Mouse (Mus musculus) hindbrain, embryonic 14.5 days (tissue): ENCODE data around the gene Bpifa2. TPM values are rescaled to one million over a fixed set of nuclear protein-coding genes. Genes with fewer than 3 reads are reported as not detected.

Experiments used
- ATAC-seq: fragments of 200-750 bp; cut with Nextera tagmentation; 2 replicates; pipeline ENCODE4 v1.8.0; 2017; ENCODE audit warnings: moderate number of reproducible peaks, mild to moderate bottlenecking, moderate TSS enrichment, moderate library complexity; ENCODE audit not compliant: low FRiP score
- DNase-seq: peaks from one replicate; pipeline ENCODE4 v3.0.0-alpha.2; 2015; ENCODE audit warnings: low spot score
- H3K27ac ChIP-seq: fragments of 300-500 bp; sonication (generic); 2 replicates; pipeline ENCODE4 v1.5.1; 2014; ENCODE audit warnings: mild to moderate bottlenecking, moderate library complexity
- H3K27me3 ChIP-seq: fragments of 300-500 bp; sonication (generic); 2 replicates; pipeline ENCODE4 v1.6.1; 2014; ENCODE audit warnings: mild to moderate bottlenecking, low read length, mixed read lengths; ENCODE audit not compliant: control insufficient read depth, insufficient read depth
- H3K36me3 ChIP-seq: fragments of 300-500 bp; sonication (generic); replicated peaks from 2 replicates; pipeline ENCODE4 v1.6.1; 2014; ENCODE audit not compliant: control insufficient read depth, insufficient read depth
- H3K4me1 ChIP-seq: fragments of 300-500 bp; sonication (generic); replicated peaks from 2 replicates; pipeline ENCODE4 v1.6.1; 2014; ENCODE audit warnings: antibody characterized with exemption, low read length, mixed read lengths; ENCODE audit not compliant: control insufficient read depth, insufficient read depth
- H3K4me2 ChIP-seq: fragments of 300-500 bp; sonication (generic); replicated peaks from 2 replicates; pipeline ENCODE4 v1.6.1; 2014; ENCODE audit warnings: mild to moderate bottlenecking, moderate library complexity
- H3K4me3 ChIP-seq: fragments of 300-500 bp; sonication (generic); replicated peaks from 2 replicates; pipeline ENCODE4 v1.5.1; 2014; ENCODE audit warnings: mild to moderate bottlenecking, low read length
- H3K9ac ChIP-seq: fragments of 300-500 bp; sonication (generic); 2 replicates; pipeline ENCODE4 v1.6.1; 2014
- H3K9me3 ChIP-seq: fragments of 300-500 bp; sonication (generic); 2 replicates; pipeline ENCODE4 v1.6.1; 2016; ENCODE audit warnings: low read length; ENCODE audit not compliant: control insufficient read depth
- WGBS: fragments of 180-500 bp; shearing (Covaris S2); extraction: QIAGEN DNeasy Blood & Tissue Kit; methylation state at CpG from one replicate; pipeline ENCODE4 v1.1.7; 2014; 5-methylcytosine and 5-hydroxymethylcytosine counted together
- polyA plus RNA-seq: library from polyadenylated mRNA; unstranded; fragments of >200 nt; fragmentation: Nextera tagmentation; extraction: Ambion mirVana; gene quantifications from 2 replicates; pipeline ENCODE4 v1.2.1, GENCODE M21; 2014

The Bpifa2 gene
- not detected in 2 replicates for polyA plus RNA-seq

- no peaks in the 10 kb centered on the region for H3K27me3 ChIP-seq
- no peaks in the 10 kb centered on the region for H3K36me3 ChIP-seq
- H3K9ac ChIP-seq = no peak within 1 kb of the TSS
- no peaks in the 10 kb centered on the region for H3K9me3 ChIP-seq
- WGBS = 89% methylated on average over 3 of the region's 3 CpGs
- H3K4me3 ChIP-seq = no peak within 1 kb of the TSS
- no peaks in the 10 kb centered on the region for H3K4me1 ChIP-seq
- no peak within 1 kb of the TSS for H3K4me2 ChIP-seq
- ATAC-seq (no peak), DNase-seq (no peak)
- H3K27ac ChIP-seq = no peak within 1 kb of the TSS
Measured at GRCm38 (mm10) chr2:154007965-154008364, at the start of gene Bpifa2. Gene Bpifa2, plus strand, starts transcription at chr2:154008265.

DNA sequence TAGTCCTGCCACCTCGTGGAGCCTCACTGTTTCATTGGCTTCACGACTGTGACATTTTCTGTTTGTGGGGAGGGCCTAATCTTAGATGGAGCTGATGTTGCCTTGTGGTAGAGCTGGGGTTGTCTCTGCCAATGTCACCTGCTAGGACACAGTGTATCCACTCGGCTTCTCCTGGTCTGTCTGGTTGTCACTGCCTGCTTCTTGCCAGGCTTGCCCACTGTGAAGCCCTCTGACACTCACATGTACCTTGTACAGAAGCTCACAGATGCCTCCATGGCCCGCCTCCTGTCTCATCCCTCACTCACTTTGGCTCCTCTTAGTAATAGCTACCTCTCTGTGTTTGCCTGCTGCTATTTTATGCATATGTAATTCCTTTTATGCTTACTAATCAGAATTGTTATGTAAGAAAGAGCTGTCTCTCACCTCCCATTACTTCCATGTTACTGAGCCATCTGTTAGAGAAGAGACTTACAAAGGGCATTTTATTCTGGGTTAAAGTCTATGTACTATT is 45.2 kb upstream of the Bpifa2 start:
- WGBS = 80% methylated on average over 4 of the region's 4 CpGs

GRCm38 (mm10) chr2:153963334-153963733 is 44.7 kb upstream of the Bpifa2 start:
- Histone ChIP-seq H3K9ac (no peak overlapping the region), H3K27me3 (no peaks in the 10 kb centered on the region), H3K27ac (no peak overlapping the region), H3K4me2 (no peak overlapping the region), H3K4me1 (no peaks in the 10 kb centered on the region), H3K4me3 (no peak overlapping the region), H3K36me3 (no peaks in the 10 kb centered on the region), H3K9me3 (no peaks in the 10 kb centered on the region)
- ATAC-seq (no peak), DNase-seq (no peak)
- 100% methylated on average over 1 of the region's 1 CpGs for WGBS

More for the DNA sequence above, 45.2 kb upstream of the Bpifa2 start:
- Histone ChIP-seq H3K27me3 (no peaks in the 10 kb centered on the region), H3K9me3 (no peaks in the 10 kb centered on the region), H3K4me1 (no peaks in the 10 kb centered on the region), H3K9ac (no peak overlapping the region), H3K4me3 (no peak overlapping the region), H3K4me2 (no peak overlapping the region), H3K27ac (no peak overlapping the region), H3K36me3 (no peaks in the 10 kb centered on the region)
- no peak for DNase-seq
- ATAC-seq = no peak

- no peak overlapping the region for H3K4me3 ChIP-seq
- H3K4me1 ChIP-seq = no peaks in the 10 kb centered on the region
- H3K4me2 ChIP-seq = no peak overlapping the region
Measured at GRCm38 (mm10) chr2:153970221-153970620, 37.8 kb upstream of the Bpifa2 start.

DNA sequence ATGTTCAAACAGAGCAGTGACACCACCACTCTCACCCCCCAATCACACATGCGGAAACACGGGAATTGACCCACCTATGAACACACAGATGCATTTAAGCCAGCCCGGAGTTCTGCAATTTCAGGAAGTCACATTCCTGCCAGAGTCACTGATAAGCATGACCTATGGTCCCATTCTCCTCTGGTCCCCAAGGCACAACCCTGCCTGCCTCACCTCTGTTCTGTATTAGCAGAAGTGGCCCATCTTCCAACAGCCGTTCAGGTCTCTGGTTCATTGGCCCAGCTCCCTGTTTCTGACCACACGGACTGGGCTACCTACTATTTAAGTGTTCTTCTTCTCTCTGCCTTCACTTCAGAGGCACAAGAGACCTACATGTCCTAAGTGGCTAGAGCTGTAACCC is 33.5 kb upstream of the Bpifa2 start, which contains the start of gene Bpifa6:
Gene Bpifa6 (plus strand): TSS at position 364 of the 400 bp plus-strand sequence.
- no peaks in the 10 kb centered on the region for H3K9me3 ChIP-seq
- no peak within 1 kb of the TSS for H3K27ac ChIP-seq
- no peak within 1 kb of the TSS for H3K4me3 ChIP-seq
- no peaks in the 10 kb centered on the region for H3K4me1 ChIP-seq
- DNase-seq = no peak
- H3K36me3 ChIP-seq = no peaks in the 10 kb centered on the region
- no peak for ATAC-seq
- 91% methylated on average over 5 of the region's 5 CpGs for WGBS
- no peak within 1 kb of the TSS for H3K9ac ChIP-seq
- no peak within 1 kb of the TSS for H3K4me2 ChIP-seq
- H3K27me3 ChIP-seq = no peaks in the 10 kb centered on the region

More at GRCm38 (mm10) chr2:153970221-153970620, 37.8 kb upstream of the Bpifa2 start:
- no peak for ATAC-seq
- no peak for DNase-seq
- 64% methylated on average over 5 of the region's 5 CpGs for WGBS
- Histone ChIP-seq H3K9me3 (no peaks in the 10 kb centered on the region), H3K27me3 (no peaks in the 10 kb centered on the region), H3K36me3 (no peaks in the 10 kb centered on the region), H3K9ac (no peak overlapping the region), H3K27ac (no peak overlapping the region)

- no peak; the same call in 1 of the 2 replicates for ATAC-seq
- no peaks in the 10 kb centered on the region for H3K9me3 ChIP-seq
- H3K27ac ChIP-seq = no peak overlapping the region
- H3K9ac ChIP-seq = no peak overlapping the region
- no peaks in the 10 kb centered on the region for H3K4me1 ChIP-seq
- DNase-seq = peak; percentile 83
- no peaks in the 10 kb centered on the region for H3K27me3 ChIP-seq
- no peak overlapping the region for H3K4me2 ChIP-seq
- WGBS = 9% methylated on average over 7 of the region's 7 CpGs
- no peak overlapping the region for H3K4me3 ChIP-seq
- H3K36me3 ChIP-seq = no peaks in the 10 kb centered on the region
Measured at GRCm38 (mm10) chr2:153995770-153996169, 12.3 kb upstream of the Bpifa2 start.

DNA sequence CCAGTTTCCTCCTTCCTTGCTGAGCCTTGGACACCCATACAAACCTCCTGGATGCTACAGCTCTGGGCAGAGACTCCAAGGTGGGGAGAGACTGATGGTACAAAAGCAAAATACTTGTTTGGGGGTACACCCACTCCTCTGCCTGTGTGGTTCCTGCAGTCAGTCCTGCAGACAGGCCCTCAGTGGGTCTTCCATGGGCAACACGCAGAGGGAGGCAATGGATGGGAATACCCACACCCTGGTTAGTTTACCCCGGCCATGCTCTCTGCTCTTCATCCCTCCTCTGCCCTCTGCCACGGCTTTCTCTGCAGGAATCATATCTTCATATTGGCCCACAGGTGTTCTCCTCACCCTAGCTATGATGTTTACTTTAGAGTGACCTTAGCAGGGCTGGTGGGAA is 7.6 kb upstream of the Bpifa2 start:
- Histone ChIP-seq H3K27ac (no peak overlapping the region), H3K27me3 (no peaks in the 10 kb centered on the region), H3K36me3 (no peaks in the 10 kb centered on the region), H3K4me3 (no peak overlapping the region), H3K4me1 (no peaks in the 10 kb centered on the region), H3K9ac (no peak overlapping the region), H3K9me3 (no peaks in the 10 kb centered on the region), H3K4me2 (no peak overlapping the region)
- DNase-seq (no peak), ATAC-seq (no peak)
- 81% methylated on average over 3 of the region's 3 CpGs for WGBS

GRCm38 (mm10) chr2:154001056-154001455 is 7.0 kb upstream of the Bpifa2 start:
- H3K4me2 ChIP-seq = no peak overlapping the region
- no peak overlapping the region for H3K9ac ChIP-seq
- H3K9me3 ChIP-seq = no peaks in the 10 kb centered on the region
- no peaks in the 10 kb centered on the region for H3K4me1 ChIP-seq
- H3K27me3 ChIP-seq = no peaks in the 10 kb centered on the region
- no peaks in the 10 kb centered on the region for H3K36me3 ChIP-seq
- DNase-seq (no peak), ATAC-seq (no peak)
- H3K27ac ChIP-seq = no peak overlapping the region
- H3K4me3 ChIP-seq = no peak overlapping the region

- Histone ChIP-seq H3K9ac (no peak overlapping the region), H3K27me3 (no peaks in the 10 kb centered on the region), H3K36me3 (no peaks in the 10 kb centered on the region), H3K4me3 (no peak overlapping the region), H3K9me3 (no peaks in the 10 kb centered on the region), H3K4me1 (no peaks in the 10 kb centered on the region), H3K4me2 (no peak overlapping the region), H3K27ac (no peak overlapping the region)
- DNase-seq (no peak), ATAC-seq (no peak)
- WGBS = 31% methylated on average over 1 of the region's 1 CpGs
Measured at GRCm38 (mm10) chr2:154004456-154004855, 3.6 kb upstream of the Bpifa2 start.

DNA sequence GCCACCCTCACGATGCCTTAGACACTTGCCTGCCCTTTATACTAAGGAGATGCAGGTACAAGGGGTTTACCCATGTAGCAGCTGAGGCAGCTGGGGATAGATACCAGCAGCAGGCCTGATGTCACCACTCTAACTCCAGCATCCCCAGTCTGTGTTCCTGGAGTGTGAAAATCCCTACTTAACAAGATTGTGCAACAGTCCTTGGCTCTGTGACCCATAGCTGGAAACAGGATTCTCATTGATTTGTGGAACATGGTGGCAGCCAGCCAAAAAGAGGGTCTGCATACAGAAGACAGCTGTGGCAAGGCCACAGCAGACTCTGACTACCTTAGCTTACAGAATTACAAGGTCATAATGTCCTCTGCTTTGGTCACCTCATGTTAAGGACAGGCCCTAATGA is 3.0 kb upstream of the Bpifa2 start:
- no peak for DNase-seq

More for the DNA sequence above, 3.0 kb upstream of the Bpifa2 start:
- H3K9ac ChIP-seq = no peak overlapping the region
- H3K27ac ChIP-seq = no peak overlapping the region
- H3K4me3 ChIP-seq = no peak overlapping the region
- H3K4me1 ChIP-seq = no peaks in the 10 kb centered on the region
- no peaks in the 10 kb centered on the region for H3K9me3 ChIP-seq
- no peak for ATAC-seq
- H3K4me2 ChIP-seq = no peak overlapping the region
- no peaks in the 10 kb centered on the region for H3K36me3 ChIP-seq
- H3K27me3 ChIP-seq = no peaks in the 10 kb centered on the region
- WGBS = 89% methylated on average over 1 of the region's 1 CpGs
